Mouse (Mus musculus) right cerebral cortex, postnatal 4 days (tissue): ENCODE data around the gene Klc1.

Experiments
- DNase-seq: peaks from one replicate; pipeline ENCODE4 v3.0.0-alpha.2; 2022

Klc1 gene

DNA sequence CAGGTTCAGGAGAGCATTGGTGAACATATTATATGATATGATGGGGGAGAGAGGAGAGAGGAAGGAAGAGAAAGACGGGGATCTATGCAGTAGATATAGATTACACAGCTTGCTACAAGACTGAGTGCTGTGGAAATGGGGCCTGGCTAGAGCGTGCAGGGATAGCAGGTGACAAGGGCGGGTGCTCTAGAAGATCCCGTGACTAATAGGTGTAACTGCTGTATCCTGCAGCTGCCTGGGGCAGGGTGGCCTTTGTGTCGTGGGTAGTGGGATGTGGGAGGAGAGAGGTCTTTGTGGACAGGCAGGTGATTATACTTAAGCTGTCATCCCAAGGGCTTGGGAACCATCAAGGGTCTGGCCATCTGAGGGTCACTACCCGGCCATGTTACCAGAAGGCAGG is 13.4 kb upstream of the Klc1 start:
- DNase-seq = no peak

DNA sequence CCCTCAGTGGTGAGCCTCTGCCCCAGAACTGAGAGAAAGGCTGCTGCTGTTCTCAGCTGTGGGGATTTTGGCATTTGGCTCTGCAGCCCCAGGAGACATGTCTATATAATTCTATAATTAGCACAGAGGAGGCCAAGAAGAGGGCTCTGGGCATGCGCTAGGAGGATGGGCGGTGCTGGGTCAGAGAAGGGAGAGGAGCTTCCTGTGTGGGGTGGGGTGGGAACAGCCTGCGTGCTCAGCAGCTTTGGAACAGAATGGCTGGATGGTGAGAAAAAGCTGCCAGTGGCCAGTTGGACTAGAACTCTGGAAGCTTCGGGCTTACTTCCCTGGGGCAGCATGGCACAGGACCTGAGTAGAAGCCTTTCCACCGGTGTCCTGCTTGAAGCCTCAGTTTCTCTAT is 12.6 kb upstream of the Klc1 start:
- DNase-seq = no peak

DNA sequence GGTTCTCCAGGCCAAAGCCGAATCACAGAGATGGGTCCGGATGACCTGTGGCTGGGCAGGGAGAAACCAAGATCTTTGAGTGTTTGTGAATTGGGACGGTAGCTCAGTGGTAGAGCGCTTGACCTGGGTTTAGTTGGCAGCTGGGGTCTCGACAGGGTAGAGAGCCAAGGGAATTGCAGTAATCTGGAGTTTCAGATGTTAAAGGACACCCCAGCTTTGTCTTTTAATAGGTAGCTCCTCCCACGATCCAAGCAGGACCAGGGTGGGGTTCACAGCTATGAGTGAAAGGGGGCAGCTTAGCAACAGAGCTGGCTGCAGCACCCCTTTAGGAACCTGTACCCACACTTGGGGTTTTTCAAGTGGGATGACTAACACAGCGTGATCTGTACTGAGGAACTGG is 11.2 kb upstream of the Klc1 start:
- no peak for DNase-seq

DNA sequence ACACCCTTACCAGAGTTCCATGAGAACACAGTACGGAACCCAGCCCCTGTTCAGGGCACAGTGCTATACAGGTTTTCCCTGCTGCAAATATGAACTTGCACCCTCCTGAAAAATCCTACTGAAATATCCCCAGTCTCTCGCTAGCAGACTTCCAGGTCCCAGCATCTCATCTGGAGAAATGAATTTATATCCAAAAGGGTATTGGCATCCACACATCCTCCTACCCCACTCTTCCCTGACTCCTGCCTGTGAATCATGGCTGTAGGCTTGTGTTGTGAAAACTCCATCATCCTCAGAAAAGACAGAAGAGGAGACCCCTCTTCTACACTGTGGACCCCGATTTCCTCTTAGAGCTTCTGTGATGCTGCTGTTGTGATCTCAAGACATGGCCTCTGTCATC is 7.9 kb upstream of the Klc1 start:
- DNase-seq = no peak

DNA sequence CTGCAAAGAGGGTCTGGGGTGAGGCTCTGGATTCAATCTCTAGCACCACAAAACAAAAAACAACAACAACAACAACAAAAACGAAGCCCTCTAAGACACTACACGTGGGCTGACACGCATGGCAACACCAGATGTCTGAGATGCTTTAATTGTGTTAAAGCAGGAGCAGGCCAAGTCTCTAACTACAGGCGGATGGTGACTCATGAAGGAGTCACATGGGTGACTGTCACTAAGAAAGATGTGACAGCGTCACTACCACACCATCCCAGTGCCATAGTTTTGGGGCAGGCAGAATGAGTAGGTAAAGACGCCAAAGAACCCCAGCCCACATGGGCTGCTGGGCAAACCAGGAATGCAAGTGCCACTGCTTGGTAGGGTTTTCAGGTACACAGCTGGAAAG is 6.2 kb upstream of the Klc1 start:
- DNase-seq = no peak

DNA sequence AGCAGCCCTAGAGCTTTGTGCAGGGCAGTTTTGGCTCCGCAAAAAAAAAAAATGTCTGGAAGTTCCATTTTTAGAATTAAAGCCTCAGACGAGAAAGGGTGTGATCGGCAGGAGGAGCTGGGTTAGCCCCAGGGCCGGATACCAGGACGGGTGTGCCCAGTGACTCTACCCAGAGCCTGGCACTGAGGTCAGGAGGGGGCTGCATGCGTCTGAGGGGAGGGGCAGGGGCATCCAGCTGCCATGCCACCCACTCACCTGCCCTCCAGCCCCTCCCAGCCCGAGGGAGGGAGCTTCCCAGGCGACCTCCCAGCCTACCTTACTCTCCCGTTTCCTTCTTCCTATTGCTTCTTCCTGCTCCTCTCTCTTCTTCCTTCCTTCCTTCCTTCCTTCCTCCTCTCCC is 5.3 kb upstream of the Klc1 start:
- DNase-seq = no peak

DNA sequence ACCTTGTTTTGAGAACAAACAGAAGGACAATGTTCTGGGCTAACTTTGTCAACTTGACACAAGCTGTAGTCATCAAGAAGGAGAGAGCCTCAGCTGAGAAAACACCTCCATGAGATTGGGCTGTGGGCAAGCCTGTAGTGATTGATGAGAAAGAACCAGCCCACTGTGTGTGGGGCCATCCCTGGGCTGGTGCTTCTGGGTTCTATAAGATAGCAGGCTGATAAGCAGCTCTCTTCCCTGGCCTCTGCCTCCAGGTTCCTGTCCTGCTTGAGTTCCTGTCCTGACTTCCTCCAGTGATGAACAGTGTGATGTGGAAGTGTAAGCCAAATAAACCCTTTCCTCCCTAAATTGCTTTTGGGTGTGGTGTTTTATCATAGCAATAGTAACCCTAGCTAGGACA is 3.9 kb upstream of the Klc1 start:
- DNase-seq = no peak

DNA sequence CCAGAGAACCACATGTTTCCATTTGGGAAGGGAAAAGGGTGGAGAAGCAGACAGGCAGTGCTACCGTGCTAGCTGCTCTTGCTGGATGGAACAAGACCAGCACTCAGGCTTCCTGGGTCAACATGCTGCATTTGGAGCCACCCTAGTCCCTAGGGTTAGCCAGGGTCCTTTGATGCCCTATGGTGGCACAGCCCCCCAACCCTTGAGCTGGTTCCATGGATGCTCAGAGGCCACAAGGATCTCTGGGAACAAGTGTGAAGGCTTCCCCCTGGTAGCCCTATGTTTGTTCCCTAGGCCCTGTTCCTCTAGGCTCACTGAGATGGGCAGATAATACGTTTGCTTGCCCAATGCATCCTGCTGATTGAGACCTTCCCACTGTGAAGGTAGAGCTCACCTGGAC is 3.4 kb upstream of the Klc1 start:
- DNase-seq = no peak

DNA sequence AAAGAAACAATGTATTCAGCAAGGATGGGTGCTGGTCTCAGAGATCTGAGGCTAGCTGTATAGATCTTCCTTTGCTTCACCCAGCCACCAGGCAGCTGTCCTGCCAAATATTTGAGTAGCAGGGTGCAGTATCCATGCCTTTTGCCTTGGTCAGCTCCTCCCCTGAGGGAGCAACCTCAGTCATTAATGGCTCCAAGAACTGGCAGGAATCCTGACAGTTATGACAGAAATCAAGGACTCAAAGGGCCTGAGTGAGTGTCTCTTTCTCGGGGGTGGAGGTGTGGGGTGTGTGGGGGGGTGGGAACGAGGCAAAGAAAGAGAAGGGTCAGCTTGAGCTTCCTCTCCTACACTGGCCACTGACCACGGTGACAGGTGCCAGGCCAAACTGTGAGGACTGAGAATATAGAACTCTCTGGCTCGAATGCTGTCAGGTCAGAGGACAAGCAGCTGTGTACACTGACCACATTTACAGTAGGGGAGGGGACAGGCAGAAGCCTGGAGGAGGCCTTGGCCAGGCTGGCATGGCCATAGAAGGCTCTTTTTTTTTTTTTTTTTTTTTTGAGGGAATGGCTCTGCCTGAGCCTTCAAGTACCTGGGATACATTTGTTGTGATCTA is 2.5 kb upstream of the Klc1 start:
- DNase-seq = no peak

DNA sequence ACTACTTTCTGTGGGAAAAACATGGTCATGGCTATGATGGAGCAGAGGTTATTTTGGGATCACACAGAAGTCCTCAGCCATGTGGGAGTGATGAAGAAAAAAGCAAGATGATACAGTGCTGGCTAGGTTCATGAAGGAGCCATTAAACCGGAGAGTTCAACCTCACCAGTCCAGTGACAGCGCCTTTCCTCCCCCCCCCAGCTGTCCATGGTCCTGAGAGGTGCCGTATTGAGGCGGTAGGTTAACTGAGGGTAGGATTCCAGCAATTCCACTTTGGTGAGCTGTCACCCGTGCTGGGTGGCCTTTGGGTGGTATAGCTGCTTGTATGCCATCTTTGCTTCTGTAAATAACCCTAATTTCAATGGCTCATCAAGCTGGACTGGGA is 2.0 kb upstream of the Klc1 start:
- no peak for DNase-seq

DNA sequence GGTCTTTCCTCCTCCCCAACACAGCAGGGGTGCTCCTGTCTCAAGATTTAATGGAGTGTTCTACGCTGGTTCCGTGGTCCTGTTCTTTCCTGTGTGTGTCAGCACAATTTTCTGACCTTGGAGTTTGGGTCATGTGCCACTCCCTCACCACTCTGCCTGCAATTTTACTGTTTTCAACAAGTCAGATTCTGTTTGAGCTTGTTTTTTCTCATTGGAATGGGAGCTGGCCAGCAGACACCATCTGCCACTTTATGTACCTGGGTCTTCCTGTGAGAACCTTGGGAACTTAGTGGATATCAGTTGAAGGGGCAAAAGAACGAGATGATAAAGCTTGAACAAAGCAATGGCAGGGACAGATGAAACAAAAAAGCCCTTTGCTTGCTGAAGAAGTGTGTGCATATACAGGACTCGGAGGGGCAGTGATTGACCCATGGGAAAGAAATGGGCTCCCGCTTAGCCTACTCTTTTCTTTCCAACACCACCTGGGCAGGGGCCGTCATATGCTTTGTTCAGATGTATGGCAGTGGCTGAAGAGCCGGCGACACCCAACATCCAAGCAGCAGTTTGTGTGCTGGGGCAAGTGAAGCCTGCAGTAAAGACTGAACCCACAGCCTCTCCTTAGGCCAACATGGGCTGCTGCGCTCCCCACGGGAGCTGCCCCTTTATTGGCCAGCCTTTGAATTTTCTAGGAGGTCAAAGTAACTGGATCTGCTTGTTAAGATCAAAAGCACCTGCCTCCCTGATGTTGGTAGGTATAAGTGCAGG is 906 bp upstream of the Klc1 start:
- no peak for DNase-seq

DNA sequence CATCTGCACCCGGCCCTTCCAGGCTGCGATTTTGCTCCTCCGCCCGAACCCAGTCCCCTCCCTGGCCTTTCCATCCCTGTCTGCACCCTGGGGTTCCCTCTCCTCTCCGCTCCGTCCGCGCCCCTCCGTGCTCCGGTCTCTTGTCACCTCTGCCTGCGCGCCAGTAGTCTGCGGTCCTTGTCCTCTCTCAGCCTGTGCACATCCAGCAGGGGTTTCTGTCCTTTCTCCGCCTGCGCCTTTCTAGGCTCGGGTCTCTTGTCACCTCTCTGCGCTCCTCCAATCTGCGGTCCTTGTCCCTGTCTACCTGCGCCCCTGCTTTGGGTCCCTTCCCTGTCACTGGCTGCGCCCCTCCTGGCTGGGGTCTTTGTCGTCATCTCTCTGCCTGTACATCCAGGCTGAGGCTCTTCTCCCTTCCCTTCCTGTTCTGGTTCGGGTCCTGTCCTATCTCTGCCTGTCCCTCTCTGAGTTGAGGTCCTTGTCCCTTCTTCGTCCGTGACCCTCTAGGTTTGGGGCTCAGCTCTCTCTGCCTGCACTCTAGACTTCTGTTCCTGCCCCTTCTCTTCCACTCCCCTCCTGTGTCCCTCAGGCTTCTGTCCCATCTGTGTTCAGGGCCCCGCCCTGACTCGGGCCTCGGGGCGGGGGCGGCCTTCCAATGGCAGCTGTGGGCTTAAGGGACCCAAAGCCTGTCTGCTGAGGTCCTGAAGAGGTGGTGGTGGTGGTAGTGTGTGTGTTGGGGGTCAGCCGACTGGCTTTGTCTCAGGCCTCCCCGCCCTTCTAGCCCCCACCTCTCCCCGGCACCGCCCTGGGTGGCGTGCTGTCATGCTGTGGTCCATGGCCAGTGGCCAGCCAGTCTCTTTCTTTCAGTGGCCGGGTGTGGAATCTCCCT is 770 bp downstream of the Klc1 start:
- DNase-seq = peak; percentile 47

DNA sequence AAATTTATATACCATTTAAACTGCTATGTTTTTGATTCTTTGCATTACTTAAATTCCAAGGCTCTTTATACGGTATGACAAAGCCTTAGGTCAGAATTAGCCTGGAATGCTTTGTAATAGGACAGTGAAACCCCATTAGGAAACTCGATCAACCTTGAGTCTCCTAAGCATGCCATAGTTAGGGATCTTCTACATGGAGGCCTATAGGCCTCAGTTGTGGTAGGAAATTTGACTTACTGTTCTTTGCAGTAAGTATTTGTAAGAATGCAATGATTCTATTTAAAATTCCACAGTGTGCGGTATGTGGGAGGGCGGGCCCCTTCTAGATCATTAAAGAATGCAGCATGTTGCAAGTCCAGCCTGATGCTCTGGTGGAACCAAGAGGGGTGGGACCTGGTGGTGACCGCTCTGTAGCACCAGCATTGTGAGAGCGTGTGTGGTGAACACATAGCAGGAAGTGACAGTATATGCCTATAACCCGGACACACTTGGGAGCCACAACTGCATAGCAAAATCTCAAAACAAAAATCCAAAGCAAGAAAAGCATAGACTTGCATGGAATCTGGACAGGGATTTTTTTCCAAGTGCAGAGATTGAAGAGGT is 1.8 kb downstream of the Klc1 start:
- DNase-seq = no peak

DNA sequence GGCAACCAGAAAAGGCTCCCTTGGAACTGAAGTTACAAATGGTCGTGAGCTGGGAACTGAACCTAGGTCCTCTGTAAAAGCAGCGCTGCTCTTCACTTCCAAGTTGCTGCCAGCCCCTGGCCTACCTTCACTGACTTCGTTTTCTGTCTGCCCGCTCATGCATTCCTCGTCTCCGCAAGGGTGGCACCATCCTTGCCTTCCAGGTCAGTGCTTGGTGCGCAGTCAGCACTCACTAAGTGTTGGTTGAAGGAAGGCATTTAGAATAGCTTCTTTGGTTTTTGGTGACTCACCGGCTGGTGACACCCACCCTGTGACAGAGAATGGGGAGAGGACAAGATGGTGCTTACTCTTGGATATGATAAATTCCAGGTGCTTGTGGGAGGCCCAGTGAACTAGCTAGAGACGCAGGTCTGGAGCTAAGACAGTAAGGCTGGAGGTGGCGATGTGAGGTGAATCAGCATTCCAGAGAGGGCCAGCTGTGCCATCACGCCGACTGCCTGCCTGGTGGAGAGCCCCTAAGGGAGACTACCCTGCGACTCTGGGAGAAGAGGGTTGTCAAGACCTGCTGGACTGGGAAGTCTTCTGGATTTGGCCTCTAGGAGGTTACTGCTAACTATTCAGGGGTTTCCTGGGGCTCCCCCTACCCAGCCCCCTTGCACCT is 4.1 kb downstream of the Klc1 start:
- no peak for DNase-seq

DNA sequence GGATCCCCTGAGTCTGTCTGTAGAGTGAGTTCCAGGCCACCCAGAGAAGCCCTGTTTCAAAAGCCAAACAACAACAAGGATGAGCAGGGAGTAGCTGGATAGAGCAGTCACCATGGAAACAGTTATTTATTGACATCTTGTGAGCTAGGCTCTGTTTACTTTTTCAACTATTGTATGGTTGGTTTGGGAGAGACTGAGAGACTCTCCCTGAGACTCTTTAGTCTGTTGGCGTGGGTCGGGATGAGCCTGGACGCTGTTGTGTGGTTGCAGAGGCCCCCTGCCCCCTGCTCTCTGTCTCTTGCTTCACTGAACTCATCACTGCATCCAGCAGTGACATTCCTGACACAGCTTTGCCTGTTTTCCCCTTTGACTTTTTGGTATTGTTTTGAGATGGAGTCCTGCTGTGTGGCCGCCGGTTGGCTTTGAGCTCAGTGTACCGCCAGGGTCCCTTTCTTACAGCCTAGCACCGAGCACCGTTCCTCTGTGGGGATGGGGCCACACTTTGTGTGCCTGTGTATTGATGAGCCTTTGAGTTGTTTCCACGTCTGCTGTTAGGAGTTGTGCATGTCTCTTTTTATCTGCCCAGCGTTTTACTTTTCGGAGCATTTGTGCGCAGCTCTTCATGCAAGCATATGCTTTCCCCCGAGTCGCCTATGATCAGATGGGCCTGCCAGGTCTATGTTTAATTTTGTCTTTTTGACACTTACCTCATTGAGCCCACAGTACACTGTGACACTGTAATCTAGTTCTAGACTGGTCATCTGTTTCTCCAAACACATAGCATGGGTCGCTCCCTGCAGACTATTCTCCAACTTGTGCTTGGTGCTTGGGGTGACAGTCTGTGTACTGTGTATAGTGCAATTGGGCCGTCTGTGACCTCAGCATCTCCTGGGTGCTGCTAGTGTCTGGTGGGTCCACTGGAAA is 7.9 kb downstream of the Klc1 start:
- DNase-seq = no peak

DNA sequence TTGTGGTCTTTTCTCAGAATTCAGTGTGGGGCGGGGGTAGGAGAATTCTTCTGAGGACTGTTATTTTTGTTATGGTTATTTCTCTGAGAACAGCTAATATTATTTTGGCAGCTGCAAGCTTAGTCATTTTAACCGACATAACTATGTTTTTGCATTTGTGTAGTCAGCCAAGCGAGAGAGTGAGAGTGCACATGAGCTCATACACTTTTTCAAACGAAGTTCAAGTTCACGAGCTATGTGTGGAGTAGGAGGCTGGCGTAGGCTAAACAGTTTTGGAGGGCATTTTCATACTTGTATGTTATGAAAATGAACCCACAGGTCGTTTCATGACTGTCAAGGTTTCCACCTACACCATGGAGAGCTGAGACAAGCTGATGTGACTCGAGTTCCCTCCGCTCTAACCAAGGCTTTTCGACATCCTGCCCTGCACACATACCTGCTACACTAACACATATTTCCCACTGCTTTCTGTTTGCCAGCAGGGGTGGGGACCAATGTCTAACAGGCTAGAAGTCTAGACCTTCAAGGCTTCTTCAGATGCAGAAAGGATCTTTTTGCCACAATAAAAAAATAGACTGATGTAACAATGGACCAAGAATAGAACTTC is 9.8 kb downstream of the Klc1 start:
- no peak for DNase-seq

DNA sequence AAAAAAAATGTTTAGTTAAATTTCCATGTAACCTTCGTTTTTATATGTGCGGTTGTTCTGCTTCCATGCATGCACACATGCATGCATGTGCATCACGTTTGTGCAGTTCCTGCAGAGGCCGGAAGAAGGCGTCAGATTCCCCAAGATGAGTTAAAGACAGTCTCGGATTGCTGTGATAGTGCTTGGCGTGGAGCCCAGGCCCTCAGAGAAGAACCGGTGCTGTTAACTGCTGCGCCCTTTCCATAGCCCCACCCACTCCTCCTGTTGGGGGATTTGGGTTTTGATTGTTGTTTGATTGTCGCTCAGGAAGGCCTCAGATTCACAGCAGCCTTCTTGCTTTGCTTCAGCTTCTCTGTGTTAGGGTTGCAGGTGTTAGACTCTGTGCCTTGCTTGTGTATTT is 10.7 kb downstream of the Klc1 start:
- DNase-seq = peak; percentile 58

DNA sequence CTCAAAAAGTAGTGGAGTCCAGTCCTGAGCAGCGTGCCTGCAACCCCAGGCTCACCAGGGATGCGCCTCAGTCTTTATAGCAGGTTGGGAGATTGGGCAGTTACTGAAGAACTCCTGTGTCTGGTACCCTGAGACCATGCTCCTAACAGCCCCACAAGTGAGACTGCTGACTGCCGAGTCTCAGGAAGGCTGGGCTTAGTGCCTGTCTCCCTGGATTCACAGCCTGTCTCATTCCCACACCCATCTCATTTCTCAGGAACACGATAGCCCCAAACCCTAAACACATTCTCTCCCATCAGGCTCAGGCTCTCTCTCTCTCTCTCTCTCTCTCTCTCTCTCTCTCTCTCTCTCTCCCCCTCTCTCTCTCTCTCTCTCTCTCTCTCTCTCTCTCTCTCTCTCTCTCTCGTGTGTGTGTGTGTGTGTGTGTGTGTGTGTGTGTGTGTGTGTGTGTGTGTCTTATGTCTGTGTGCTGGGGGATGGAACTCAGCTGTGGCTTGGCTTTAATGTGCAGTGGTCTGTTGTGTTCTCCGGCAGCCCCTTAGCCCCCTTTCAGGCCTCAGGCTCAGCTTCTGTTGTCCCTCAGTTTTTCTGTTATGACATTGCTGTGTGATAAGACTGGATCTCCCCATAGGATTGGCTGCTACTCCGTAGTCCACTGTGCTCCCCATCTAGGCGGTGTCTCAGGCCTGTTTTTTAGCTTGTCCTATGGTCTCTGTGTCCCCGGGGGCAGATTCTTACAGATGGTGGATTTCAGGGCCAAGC is 11.3 kb downstream of the Klc1 start:
- no peak for DNase-seq

DNA sequence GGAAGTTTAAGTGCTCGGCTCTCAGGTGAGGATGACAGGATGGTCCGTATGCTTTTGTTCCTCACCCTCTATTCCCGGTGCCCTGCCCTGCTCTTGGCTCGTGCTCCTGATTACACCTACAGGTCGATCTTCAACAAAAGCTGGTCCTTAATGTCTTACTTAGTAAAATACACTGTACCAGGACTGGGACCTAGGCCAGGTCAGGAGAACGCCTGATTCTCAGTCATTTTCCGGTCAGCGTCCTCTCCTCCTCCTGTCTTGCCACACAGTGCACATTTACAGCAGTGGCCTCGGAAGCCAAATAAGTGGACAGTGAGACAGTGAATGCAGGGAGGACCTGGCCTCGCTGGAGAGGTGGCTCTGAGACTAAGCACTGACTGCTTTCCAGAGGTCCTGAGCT is 12.0 kb downstream of the Klc1 start:
- no peak for DNase-seq

DNA sequence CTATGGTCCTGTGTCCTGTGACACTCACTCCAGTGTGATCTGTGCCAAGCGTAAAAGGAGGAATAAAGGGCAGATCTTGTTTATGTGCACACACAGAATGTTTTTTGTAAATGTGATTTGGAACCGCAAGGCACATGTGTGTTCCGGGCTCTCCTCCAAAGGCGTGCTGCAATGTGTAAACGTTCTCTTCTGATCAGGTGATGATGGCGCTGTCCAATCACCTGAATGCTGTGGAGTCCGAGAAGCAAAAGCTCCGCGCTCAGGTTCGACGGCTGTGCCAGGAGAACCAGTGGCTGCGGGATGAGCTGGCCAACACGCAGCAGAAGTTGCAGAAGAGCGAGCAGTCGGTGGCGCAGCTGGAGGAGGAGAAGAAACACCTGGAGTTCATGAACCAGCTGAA is 15.5 kb downstream of the Klc1 start:
- no peak for DNase-seq

DNA sequence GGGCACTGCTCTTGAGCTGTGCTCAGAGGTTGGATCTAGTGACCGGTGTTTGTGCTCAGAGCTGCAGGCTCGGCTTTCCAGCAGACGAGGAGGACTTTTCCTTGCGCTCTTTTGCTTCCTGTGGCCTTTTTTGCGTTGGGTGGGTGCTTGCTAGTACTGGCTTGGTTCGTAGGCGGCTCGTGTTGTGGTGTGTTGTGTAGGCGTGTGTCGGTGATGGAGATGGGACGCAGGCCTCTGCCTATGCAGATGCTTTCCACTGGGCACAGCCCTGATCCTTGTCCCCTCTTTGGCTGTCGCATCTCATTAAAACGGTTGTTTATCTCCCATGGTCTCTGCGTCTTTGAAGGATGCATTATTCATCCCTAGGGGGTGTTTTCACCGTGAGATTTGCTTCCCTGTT is 16.2 kb downstream of the Klc1 start:
- DNase-seq = no peak
